Mouse (Mus musculus) urinary bladder, adult 18-20 months (tissue): ENCODE results near the gene Dlec1.

Source experiments
- DNase-seq, 2 experiments: peaks; one replicate each; pipeline ENCODE4 v3.0.0; 2022; ENCODE audit warnings: low spot score in 2 of 2, mixed read lengths in 2 of 2

The Dlec1 gene

DNA sequence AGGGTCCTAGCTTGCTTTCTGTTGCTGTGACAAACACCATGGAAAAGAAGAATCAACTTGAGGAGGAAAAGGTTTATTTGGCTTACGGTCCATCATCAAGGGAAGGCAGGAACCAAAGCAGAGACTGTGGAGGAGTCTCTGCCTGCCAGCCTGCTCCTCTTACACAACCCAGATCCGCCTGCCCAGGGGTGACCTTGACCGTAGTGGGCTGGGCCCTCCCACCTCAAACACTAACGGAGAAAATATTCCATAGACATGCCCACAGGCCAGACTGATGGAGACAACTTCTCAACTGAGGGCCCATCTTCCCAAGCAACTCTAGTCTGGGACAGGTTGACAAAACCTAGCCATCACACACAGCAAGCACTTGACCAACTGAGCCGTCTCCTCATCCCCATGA is 39.8 kb downstream of the Dlec1 start:
- no peak for DNase-seq

DNA sequence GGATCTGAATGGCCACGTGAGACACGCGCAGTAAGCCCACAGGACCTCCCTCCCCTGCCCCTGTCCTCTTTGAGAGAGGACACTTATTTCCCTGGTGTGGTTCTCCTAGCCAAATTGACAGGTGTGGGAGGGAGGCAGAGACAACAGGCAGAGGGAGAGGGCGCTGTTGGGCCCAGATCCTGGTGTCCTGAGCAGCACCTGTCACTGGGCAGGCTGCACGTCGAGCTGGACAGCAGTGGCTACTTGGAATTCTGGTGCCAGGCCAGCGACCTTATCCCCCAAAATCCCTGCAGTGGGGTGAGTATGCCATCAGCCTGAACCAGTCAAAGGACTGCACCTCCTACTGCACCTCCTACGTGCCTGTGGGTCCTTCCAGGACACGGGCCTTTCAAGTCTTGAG is 41.1 kb downstream of the Dlec1 start:
- DNase-seq = no peak

DNA sequence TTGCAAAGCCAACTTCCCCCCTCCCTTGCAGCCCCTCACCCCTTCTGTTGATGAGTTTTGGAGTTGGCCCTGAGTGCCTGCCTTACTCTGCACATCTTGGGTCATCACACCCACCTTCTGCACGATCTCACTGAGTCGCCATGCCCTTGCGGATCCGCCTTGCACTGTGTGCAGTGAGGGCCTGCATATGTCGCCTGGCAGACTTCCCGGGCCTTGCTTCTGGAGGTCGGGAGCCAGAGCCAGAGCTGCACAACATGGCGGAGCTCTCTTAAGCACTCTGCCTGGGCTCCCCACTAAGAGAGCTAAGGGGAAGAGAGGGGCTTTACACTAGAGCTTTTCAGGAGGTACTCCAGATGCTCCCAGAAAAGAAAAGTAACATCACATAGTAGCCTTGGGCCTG is 42.4 kb downstream of the Dlec1 start:
- no peak for DNase-seq

DNA sequence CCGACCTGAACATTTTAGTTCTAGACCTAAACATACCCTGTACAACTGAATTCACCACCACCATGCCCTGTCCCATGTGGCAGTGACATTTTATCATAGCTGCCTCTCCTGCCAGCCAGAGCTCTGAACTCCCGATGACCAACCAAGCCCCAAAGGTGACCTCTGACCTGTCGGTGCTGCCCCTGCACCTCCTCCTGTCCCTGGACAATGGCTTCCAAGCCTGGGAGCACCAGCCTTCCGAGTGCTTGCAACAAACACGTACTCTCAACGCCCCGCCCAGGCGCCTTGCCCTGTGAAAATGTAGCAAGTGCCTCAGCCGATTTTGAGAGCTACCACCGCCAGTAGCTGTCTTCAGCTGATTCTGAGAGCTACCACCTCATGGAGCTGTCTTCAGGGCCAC is 42.9 kb downstream of the Dlec1 start:
- DNase-seq = no peak

DNA sequence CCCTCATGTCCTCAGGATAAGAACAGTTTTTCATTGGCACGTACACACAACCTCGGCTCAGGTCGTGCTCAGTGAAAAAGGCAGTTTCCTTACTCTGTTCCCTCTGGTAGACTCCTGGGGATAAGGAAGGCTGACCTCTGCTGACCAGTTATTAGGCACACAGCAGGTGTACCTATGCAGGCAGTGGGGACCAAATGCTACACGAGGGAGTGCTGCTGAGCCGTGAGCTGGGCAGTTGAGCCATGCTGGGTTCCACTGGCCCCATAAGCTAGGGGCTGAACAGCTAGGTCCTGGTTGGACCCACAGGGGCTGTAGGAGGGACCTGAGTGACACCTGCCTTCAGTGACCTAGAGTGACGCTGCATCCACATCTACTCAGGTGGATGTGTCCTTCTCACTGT is 43.4 kb downstream of the Dlec1 start:
- DNase-seq = no peak

DNA sequence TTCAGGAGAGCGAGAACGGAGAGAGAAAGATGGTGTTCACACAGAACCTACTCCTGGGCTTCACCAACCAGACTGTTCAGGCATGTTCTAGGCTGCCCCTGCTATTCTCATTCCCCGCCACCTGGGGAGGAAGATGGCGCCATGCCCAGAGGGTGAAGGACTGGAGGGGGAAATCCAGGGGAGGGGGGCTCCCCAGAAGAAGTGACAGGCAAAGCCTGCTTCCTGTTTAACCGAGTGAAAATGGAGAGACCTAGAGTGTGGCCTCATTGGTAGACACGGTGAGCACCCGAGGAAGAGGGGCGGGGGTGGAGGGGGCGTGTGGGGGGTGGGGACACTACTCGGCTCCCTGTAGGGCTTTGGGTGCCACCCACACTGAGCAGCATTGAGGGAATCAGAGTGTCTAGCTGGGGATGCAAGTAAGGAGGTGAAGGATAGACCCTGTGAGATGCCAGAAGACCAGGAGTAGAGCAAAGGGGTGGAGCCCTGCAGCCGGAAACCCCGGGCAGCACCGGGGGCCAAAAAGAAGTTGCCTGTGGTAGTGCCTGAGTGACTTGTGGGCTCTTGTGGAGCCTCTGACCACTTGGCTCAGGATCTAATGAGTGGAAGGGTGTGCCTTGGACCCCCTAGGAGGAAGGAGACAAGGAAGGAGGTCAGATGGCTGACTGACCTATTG is 44.0 kb downstream of the Dlec1 start:
- DNase-seq = no peak

DNA sequence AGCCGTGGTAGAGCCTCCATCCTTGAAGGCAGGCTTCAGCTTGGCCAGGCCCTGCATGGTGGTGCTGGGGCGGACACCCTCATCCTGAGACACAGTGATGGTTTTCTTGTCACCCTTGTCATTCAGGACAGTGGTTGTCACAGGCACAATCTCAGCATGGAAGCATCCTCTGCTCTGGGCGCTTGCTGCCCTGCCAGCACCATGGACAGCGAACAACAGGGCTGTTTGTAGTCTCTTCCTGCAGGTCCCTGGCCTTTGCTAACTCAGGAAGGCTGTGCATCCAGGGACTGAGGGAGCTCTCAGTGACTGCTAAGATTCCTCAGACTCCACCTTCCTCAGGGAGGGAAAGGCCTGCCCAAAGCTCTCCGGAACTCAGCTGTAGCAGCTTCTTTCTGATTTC is 47.3 kb downstream of the Dlec1 start:
- DNase-seq = no peak

DNA sequence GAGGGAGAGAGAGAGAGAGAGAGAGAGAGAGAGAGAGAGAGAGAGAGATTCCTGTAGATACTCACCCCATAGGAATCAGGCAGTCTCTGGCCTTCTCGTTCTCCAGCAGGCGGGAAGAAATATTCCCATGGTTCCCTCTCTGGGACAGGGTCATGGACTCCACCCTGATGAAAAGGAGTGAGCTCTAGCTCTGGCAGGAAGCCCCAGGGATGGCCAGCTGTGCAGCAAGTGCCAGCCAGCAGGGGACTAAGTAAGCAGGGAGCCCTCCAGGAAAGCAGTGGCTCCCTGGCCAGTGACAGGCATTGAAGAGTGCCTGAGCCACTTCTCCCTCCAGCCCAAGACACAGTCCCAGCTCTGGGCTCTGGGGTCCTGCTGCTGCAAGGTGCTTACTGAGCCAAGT is 49.5 kb downstream of the Dlec1 start:
- DNase-seq = no peak

DNA sequence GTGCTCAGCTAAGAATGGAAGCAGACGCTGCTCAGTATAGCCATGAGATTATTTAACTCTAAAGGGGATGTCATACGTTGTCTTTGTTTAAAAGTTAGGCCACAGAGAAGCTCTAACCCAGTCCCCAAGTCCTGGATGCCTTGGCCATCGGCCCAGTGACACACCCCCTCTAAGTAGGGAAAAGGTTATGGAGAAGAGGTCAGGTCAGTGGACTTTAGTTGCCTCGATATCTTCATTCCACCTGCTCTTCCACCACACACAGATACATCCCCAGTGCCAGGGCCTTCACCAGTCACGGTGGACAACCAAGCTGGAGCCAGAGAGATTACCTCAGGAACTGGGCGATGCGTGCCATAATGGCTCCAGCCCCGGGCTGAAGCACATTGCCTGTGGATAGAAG is 53.1 kb downstream of the Dlec1 start:
- no peak for DNase-seq

DNA sequence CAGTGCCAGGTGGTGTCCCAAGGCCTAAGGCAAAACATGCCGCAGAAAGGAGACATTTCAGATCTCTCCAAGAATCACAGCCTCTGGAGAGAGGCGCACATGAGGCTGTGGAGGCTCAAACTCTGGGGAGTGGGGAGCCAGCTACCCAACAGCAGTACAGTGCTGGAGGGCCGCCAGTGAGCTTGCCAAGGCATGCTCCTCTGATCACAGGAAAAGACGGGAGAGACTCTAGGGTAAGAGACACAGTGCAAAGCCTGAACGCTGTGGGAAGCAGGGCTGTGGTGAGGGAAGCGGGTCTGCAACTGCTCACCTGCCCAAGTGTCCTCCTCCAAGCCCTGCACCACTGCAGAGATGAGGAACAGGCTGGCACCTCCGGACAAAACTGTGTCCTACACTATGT is 53.5 kb downstream of the Dlec1 start:
- peak in 1 of 2 experiments; percentile 49 for DNase-seq

DNA sequence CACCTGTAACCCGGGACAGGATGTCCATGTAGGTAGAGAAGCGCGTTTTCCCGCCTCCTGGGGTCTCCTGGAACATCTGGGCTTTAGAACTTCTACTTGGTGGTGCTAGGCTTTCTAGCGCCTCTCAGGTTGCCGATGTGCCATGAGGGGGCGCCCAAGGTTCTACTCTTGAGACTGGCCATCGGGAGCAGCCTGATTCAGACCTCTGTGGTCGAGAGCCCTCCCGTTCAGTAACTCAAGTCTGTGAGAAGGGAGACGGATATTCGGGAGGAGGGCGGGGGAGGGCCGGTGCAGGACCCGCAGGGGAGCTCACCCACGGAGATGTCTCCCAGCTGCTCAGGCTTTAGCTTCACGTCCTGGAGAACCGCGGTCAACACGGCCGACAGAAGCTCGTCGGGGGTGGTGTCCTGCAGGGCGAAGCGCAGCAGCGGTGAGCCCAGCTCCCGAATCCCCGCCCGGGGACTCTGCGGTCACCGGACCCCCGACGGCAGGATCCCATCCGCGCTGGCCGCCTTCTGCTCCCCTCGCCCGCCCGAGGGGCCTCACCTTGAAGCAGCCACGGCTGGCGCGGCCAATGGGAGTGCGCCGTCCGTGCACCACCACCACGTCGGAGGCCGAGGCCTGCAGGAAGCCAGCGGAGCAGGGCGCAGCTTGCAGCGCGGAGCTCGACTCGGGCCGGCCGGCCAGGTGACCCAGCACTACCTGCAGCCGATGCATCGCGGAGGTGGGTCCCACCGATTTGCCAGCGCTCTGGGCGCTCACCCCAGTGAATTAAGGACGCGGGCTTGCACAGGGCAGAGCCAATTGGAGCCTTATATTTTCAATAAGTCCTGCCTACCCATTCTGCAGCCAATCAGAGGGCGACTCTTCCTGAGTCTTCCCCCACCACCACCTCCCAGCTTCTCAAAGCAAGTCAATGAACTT is 54.3 kb downstream of the Dlec1 start, which contains the start of gene Acaa1b:
Gene Acaa1b (minus strand): TSS at position 816 of the 924 bp plus-strand sequence.
- DNase-seq = peak; percentile 78 to 87

DNA sequence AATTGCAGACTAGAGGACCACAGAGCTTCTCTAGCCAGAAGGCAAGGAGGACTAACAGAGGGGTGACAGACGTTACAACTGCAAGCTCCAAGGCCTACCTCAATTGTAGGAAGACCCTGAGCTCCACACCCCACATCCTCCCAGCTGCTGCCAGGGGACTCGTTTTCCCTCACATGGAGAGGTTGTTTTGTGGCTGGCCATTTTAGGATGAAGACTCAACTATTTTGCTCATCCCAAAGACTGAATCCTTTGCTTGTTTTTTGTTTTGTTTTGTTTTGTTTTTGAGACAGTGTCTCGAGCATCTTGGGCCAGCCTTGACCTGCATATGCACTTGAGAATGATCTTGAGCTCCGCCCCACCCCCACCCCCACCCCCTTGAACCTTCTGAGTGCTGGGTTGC is 56.6 kb downstream of the Dlec1 start, which contains the start of gene Gm47289:
Gene Gm47289 (plus strand): TSS at position 301 of the 400 bp plus-strand sequence.
- no peak for DNase-seq

DNA sequence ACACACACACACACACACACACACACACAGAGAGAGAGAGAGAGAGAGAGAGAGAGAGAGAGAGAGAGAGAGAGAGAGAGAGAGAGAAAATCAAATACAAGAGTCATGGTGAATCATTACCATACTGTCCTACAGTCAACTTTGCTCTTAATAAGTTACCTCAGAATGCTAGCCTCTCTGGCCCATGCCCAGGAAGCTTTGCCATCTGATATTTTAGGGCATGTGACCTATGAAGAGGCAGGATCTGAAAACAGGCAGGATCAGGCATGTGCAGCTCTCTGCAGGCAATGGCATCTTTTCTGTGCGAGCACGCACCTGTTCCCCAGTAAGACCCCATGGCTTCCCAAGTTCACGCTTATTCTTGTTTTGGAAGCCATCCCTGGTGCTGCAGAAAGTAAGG is 58.4 kb downstream of the Dlec1 start:
- peak; percentile 60 to 71 for DNase-seq

DNA sequence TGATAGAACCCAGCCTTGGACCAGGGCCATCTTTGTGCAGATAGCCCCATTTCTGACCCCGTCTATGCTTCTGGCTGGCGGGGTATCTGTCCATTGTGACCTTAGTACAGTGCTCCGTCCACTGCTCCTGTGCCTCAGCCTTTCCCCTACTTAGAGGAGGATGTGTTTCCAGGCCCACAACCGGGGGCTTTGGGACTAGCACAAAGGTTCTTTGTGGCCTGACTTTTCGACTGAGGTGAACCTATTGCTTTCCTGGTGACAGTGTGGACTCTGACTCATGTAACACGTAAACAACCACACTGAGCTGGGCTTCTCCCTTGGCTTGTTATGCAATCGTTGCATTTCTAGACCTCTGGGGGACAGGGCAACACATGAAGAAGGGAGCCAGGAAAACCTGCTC is 62.5 kb downstream of the Dlec1 start:
- peak; percentile 51 to 53 for DNase-seq

DNA sequence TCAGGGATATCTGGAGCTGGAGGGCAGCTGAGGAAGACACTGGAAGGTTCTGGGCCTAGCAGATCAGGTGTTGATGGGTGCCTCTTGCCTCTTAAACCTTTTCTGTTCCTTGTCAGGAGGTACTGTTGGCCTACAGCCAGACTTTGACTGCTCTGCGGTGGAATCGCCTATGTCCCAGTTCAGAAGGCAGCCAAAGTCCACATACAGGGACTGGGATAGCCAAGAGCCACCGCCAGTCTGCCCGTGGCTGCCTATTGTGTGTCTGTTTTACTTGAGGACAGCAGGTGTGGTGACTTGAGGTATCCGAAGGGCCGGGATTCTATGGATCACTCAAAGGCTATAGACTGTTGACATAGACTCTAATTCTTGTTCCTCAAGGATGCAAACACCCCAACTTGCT is 63.3 kb downstream of the Dlec1 start:
- peak in 1 of 2 experiments; percentile 56 for DNase-seq

DNA sequence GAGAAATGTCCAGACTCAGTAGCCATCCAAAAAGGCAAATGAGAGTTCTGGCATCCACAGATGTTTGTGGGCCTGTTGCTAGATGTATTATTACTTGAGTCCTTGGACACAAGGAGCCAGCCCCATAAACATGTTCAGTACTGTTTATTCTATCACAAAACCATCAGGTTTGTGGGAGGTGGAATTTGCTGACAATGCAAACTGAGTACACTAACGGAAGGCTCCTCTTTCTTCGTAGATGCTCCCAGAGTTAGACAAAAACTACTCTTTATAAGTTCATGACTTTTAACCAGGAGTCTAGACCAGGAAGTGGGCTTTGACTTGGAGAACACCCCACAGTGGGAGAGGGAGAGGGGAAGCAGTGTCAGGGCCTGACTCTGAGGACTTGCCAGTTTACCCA is 65.3 kb downstream of the Dlec1 start:
- DNase-seq = no peak

DNA sequence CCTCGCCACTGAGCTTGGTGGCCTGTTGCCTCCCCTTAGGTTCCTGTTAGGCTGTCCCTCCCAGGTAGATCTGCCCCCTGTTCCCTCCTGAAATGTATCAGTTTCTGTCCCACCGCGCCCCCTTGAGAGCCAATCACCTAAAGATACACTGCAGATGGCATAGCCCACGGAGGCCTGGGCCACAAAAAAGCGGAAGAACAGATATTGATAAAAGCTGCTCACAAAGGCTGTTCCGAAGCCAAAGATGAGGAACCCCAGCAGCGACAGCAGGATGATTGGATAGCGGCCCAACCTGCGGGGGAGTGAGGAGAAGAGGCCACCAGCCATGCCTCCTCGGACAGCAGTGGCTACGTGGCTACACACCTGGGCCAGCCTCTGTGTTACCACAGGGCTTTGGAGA is 77.0 kb downstream of the Dlec1 start:
- DNase-seq = no peak

DNA sequence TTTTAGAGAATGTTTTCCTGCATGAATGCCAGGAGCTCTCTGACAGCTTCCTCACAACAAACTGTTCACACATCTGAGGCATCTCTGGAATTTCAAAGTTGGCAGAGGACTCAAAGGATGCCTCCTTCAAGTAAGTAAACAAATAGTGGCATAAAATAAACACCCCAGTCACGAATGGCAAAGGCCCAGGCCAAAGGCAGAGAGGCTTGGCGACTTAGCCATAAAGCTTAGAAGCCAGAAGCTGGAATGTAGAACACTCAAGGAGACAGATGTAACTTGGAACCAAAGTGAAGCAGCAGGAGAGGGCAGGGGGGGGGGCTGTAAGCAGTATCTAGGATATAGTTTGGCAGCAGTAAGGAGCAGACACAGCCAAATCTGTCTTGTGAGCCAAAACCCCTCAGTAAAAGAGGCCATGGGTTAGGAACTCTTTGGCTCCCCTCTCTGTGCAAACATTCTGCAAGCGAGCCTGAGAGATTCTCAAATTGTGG is 79.0 kb downstream of the Dlec1 start:
- peak in 1 of 2 experiments; percentile 33 for DNase-seq

DNA sequence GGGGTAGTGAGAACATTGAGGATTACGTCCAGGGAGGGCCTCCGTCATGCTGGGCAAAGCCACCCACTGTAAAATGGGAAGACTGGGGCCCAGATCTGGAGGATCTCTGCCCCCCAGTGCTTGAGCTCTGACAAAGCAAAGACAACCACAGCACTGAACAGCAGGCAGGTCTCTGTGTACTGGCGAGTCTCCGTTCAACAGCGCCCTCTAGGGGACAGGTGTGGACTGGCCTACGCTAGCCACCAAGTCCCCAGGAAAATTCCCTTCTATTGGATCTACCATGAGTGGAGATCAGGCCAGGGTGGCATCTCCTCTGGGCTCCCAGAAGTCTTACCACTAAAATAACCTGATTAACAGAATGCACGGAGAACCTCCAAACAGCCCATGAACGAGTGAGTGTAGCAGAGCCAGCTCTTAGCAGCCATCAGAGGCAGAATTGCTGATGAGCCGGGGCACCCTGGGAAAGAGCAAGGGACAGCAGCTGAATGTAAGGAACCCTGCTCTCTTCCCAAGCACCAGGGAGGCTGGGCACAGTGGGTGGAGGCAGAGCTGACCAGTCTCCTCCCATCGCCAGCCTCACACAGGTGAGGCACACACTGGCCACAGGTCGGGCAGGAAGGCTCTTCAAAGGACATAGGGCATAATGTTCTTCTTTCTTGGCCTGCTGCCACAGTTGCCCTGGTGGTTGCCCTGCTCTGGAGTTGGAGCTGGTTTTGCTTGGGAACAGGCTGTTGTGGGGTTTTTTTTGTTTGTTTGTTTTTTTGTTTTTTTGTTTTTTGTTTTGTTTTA is 90.1 kb downstream of the Dlec1 start:
- DNase-seq = peak; percentile 67 to 73
